Mouse (Mus musculus): Measurements from ENCODE around the gene Fam129c.

GRCm38 (mm10) chr8:71574426-71574825, 23.0 kb upstream of the Fam129c start:
- TF ChIP-seq POLR2A (IDR thresholded peaks at IDR 0.05; ENCODE audit: low read depth, low read length): no peak
- TF ChIP-seq CTCF (IDR thresholded peaks at IDR 0.05; ENCODE audit: extremely low read depth, insufficient read length, insufficient replicate concordance, low read depth, low read length): no peak
